Mouse (Mus musculus) C2C12 (cell line): ENCODE measurements around the gene Golga4. TPM values are rescaled to one million over a fixed set of nuclear protein-coding genes. Genes with fewer than 3 reads are reported as not detected.

Source experiments
- H3K27me3 ChIP-seq: one replicate; pipeline ENCODE4 v1.6.1; 2011; ENCODE audit not compliant: control insufficient read depth, insufficient read depth, insufficient read length
- H3K36me3 ChIP-seq: one replicate; pipeline ENCODE4 v1.6.1; 2011; ENCODE audit not compliant: control insufficient read depth, insufficient read depth
- H3K4me3 ChIP-seq: one replicate; pipeline ENCODE4 v1.5.1; 2011; ENCODE audit warnings: mild to moderate bottlenecking, control low read depth; ENCODE audit not compliant: poor library complexity, insufficient read depth, severe bottlenecking
- H3K79me2 ChIP-seq: one replicate; pipeline ENCODE4 v1.6.1; 2011; ENCODE audit not compliant: control insufficient read depth, insufficient read depth
- H3K79me3 ChIP-seq: one replicate; pipeline ENCODE4 v1.6.1; 2011; ENCODE audit warnings: low read depth, control low read depth
- H3ac ChIP-seq: one replicate; pipeline ENCODE3; 2011; ENCODE audit warnings: low read depth; ENCODE audit not compliant: control insufficient read depth, insufficient read length
- CEBPB ChIP-seq: IDR thresholded peaks from one replicate; pipeline ENCODE4 v1.6.1; 2011; ENCODE audit warnings: low read depth, mild to moderate bottlenecking, control low read depth, moderate library complexity
- CTCF ChIP-seq: IDR thresholded peaks from one replicate; pipeline ENCODE4 v1.5.1; 2011; ENCODE audit not compliant: control insufficient read depth, insufficient read depth, insufficient read length
- FOSL1 ChIP-seq: IDR thresholded peaks from one replicate; pipeline ENCODE4 v1.8.0; 2011; ENCODE audit warnings: mild to moderate bottlenecking, low read length; ENCODE audit not compliant: poor library complexity, insufficient read depth, severe bottlenecking
- MAX ChIP-seq: IDR thresholded peaks from one replicate; pipeline ENCODE4 v1.6.1; 2011; ENCODE audit warnings: mild to moderate bottlenecking, control low read depth
- MYOD1 ChIP-seq: IDR thresholded peaks from one replicate; pipeline ENCODE4 v1.6.1; 2011; ENCODE audit warnings: low read depth; ENCODE audit not compliant: control insufficient read depth, insufficient read length
- MYOG ChIP-seq: IDR thresholded peaks from one replicate; pipeline ENCODE4 v1.6.1; 2011; ENCODE audit not compliant: control insufficient read depth, insufficient read length; ENCODE audit errors: extremely low read depth
- USF1 ChIP-seq: IDR thresholded peaks from one replicate; pipeline ENCODE4 v1.6.1; 2011; ENCODE audit warnings: low read depth, mild to moderate bottlenecking, control low read depth, moderate library complexity
- polyA plus RNA-seq: library from polyadenylated mRNA; unstranded; fragments of >200 nt; fragmentation: generic; extraction: Trizol; gene quantifications from one replicate; pipeline ENCODE4 v1.2.1, GENCODE M21; 2012; ENCODE audit warnings: missing spikeins

The Golga4 gene
- polyA plus RNA-seq, 1 experiment = 9.9 TPM

- H3K27me3 ChIP-seq = peaks cover 34% of the 10 kb centered on the region
Measured at GRCm38 (mm10) chr9:118602576-118602975, 96.5 kb downstream of the Golga4 start.

GRCm38 (mm10) chr9:118606148-118606816, 100.2 kb downstream of the Golga4 start, which contains the start of gene Itga9:
Itga9 (plus strand) TSS chr9:118606690.
- TF ChIP-seq MYOG = no peak
- peak; percentile 75 for TF ChIP-seq CTCF
- Histone ChIP-seq H3K4me3 (no peak within 1 kb of the TSS), H3ac (no peak within 1 kb of the TSS)

More at GRCm38 (mm10) chr9:118602576-118602975, 96.5 kb downstream of the Golga4 start:
- Histone ChIP-seq H3K79me3 (no peaks in the 10 kb centered on the region), H3ac (no peak overlapping the region), H3K79me2 (no peaks in the 10 kb centered on the region), H3K4me3 (no peak overlapping the region), H3K36me3 (no peaks in the 10 kb centered on the region)
- TF ChIP-seq MYOD1 (no peak), FOSL1 (no peak), CEBPB (no peak), MYOG (no peak), CTCF (no peak), USF1 (no peak), MAX (no peak)

GRCm38 (mm10) chr9:118606817-118607371, 100.8 kb downstream of the Golga4 start:
- TF ChIP-seq CEBPB = no peak
- TF ChIP-seq MAX = no peak
- no peak overlapping the region for H3K4me3 ChIP-seq

More at GRCm38 (mm10) chr9:118606148-118606816, 100.2 kb downstream of the Golga4 start, which contains the start of gene Itga9:
- Histone ChIP-seq H3K27me3 (peaks cover 51% of the 10 kb centered on the region), H3K79me3 (no peaks in the 10 kb centered on the region), H3K36me3 (no peaks in the 10 kb centered on the region), H3K79me2 (no peaks in the 10 kb centered on the region)

GRCm38 (mm10) chr9:118607701-118608401, 101.8 kb downstream of the Golga4 start:
- Histone ChIP-seq H3K27me3 (peaks cover 59% of the 10 kb centered on the region), H3K79me3 (no peaks in the 10 kb centered on the region), H3K4me3 (no peak overlapping the region), H3K79me2 (no peaks in the 10 kb centered on the region), H3K36me3 (no peaks in the 10 kb centered on the region), H3ac (no peak overlapping the region)
- TF ChIP-seq CEBPB (no peak), MYOD1 (no peak), FOSL1 (no peak), MYOG (no peak), MAX (no peak), USF1 (no peak), CTCF (no peak)

More at GRCm38 (mm10) chr9:118606817-118607371, 100.8 kb downstream of the Golga4 start:
- H3K36me3 ChIP-seq = no peaks in the 10 kb centered on the region
- no peak overlapping the region for H3ac ChIP-seq
- H3K79me2 ChIP-seq = no peaks in the 10 kb centered on the region
- H3K79me3 ChIP-seq = no peaks in the 10 kb centered on the region
- H3K27me3 ChIP-seq = peaks cover 53% of the 10 kb centered on the region

- TF ChIP-seq MYOG = no peak
- TF ChIP-seq MAX = no peak
- no peak for TF ChIP-seq MYOD1
- no peak for TF ChIP-seq CTCF
- no peak for TF ChIP-seq USF1
- TF ChIP-seq CEBPB = no peak
- no peak for TF ChIP-seq FOSL1
- Histone ChIP-seq H3K27me3 (peaks cover 59% of the 10 kb centered on the region), H3ac (no peak overlapping the region), H3K36me3 (no peaks in the 10 kb centered on the region), H3K4me3 (no peak overlapping the region), H3K79me2 (no peaks in the 10 kb centered on the region), H3K79me3 (no peaks in the 10 kb centered on the region)
Measured at GRCm38 (mm10) chr9:118608556-118608955, 102.5 kb downstream of the Golga4 start.

- Histone ChIP-seq H3K79me2 (no peaks in the 10 kb centered on the region), H3K36me3 (no peaks in the 10 kb centered on the region), H3K4me3 (no peak overlapping the region), H3K79me3 (no peaks in the 10 kb centered on the region), H3K27me3 (peaks cover 56% of the 10 kb centered on the region), H3ac (no peak overlapping the region)
- TF ChIP-seq MAX = no peak
- TF ChIP-seq USF1 = no peak
- no peak for TF ChIP-seq CEBPB
- no peak for TF ChIP-seq MYOG
- no peak for TF ChIP-seq FOSL1
- no peak for TF ChIP-seq MYOD1
- TF ChIP-seq CTCF = no peak
Measured at GRCm38 (mm10) chr9:118610060-118610459, 104.0 kb downstream of the Golga4 start.
